Mouse (Mus musculus): ENCODE data around the gene Ucn2.

Ucn2 gene

GRCm38 (mm10) chr9:109031686-109032085 is 45.9 kb downstream of the Ucn2 start:
- DNase-seq = peak in 1 of 2 experiments; percentile 14

- DNase-seq = no peak
Observed at GRCm38 (mm10) chr9:109032435-109032834, 46.6 kb downstream of the Ucn2 start.
